Mouse (Mus musculus) heart, adult 11 months (tissue): ENCODE data around the gene Gm20747.
"Not testable (repeated sequence)": the region's sequence is repeated elsewhere in the genome, so short reads cannot be mapped to it uniquely, and the experiment has no call there.

Source experiments
- DNase-seq: peaks from one replicate; pipeline ENCODE4 v3.0.0; 2022

The Gm20747 gene

DNA sequence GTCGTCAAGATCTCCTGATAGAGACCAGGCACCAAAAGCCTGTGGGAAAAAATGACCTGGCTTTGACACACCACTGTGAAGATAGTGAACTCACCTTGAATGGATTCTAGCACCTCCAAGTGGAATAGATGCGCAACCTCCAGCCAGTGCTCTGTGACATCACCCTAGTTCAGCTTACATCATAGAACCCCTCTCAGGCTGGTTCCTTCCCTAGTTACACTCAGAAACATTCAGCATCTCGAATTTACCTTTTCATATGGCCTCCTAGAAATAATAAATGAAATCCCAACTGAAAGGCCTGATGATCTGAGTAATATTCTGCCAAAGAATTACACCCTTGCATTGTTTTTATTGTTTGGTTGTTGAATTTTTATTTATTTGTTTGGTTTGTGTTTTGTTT lies at the start of gene Gm20747:
TSS of gene Gm20747 (minus strand) at position 101 of the 400 bp plus-strand sequence.
- DNase-seq: not testable (repeated sequence)
